Mouse (Mus musculus) embryonic fibroblast, embryonic 13.5 days (primary cell): Measurements from ENCODE around the gene Tns4.

Experiments used
- CTCF ChIP-seq: IDR thresholded peaks from 2 replicates; pipeline ENCODE4 v1.5.1; 2011; ENCODE audit warnings: mild to moderate bottlenecking, control low read depth, low read length, moderate library complexity, borderline replicate concordance; ENCODE audit not compliant: insufficient read depth
- POLR2A ChIP-seq: IDR thresholded peaks from 2 replicates; pipeline ENCODE4 v1.6.1; 2011; ENCODE audit warnings: low read depth, mild to moderate bottlenecking, control low read depth, low read length, moderate library complexity

- TF ChIP-seq POLR2A (no peak), CTCF (no peak)
These were observed 24.0 kb upstream of the Tns4 start for GRCm38 (mm10) chr11:99113111-99113510.
